8 mouse cellular contexts compared by ENCODE assay signal in genomic region chr19:5692086-5692912, GRCm38 (mm10). TPM values are rescaled to one million over a fixed set of nuclear protein-coding genes. Genes with fewer than 3 reads are reported as not detected.
DNase-seq lines count a peak whose midpoint lies in the region; ATAC-seq and TF ChIP-seq lines count a peak whose summit lies in the region.

No protein-coding gene starts in this region.

- H3K9me3 ChIP-seq in intestine, postnatal 0 days (ENCODE audit: control insufficient read depth): no peaks in the 10 kb centered on the region
- H3K9me3 ChIP-seq in liver, postnatal 0 days (ENCODE audit: low read length): no peaks in the 10 kb centered on the region

- peaks cover 50% of the 10 kb centered on the region for H3K36me3 ChIP-seq in intestine, postnatal 0 days (ENCODE audit: control insufficient read depth, insufficient read depth)
- H3K36me3 ChIP-seq in liver, postnatal 0 days (replicated peaks; ENCODE audit: insufficient read depth, low read length): peaks cover 29% of the 10 kb centered on the region

- no peak for TF ChIP-seq EP300 in liver, postnatal 0 days (IDR thresholded peaks at IDR 0.05; ENCODE audit: low read depth)

- peaks cover 14% of the 10 kb centered on the region for H3K4me1 ChIP-seq in intestine, postnatal 0 days (replicated peaks; ENCODE audit: control insufficient read depth, insufficient read depth, low read length)
- H3K4me1 ChIP-seq in liver, postnatal 0 days (ENCODE audit: insufficient read depth): peaks cover 42% of the 10 kb centered on the region
- H3K4me1 ChIP-seq in olfactory bulb, adult 2 months (ENCODE audit: control insufficient read depth, insufficient read depth, low read length): peaks cover 44% of the 10 kb centered on the region

- intact Hi-C loops in gastrocnemius, postnatal 14 days (cut with DNase I; ENCODE audit: low total_unique reads): no loop called here
- intact Hi-C loops in left cerebral cortex, postnatal 36 days (cut with DNase I): no loop called here

- 60% methylated on average over 10 of the region's 10 CpGs for WGBS in intestine, postnatal 0 days
- 38% methylated on average over 10 of the region's 10 CpGs for WGBS in liver, postnatal 0 days (ENCODE audit: insufficient replicate concordance)
- 32% methylated on average over 10 of the region's 10 CpGs for WGBS in olfactory bulb, adult 2 months

- TF ChIP-seq POLR2A in olfactory bulb, adult 2 months (IDR thresholded peaks at IDR 0.05; ENCODE audit: insufficient read depth, low read depth, low read length): no peak

- H3K9ac ChIP-seq in intestine, postnatal 0 days (ENCODE audit: low read depth, low read length): peak overlapping the region; percentile 86; the same call in 1 of the 2 replicates
- peak overlapping the region; percentile 76 for H3K9ac ChIP-seq in liver, postnatal 0 days (replicated peaks)

- H3K4me3 ChIP-seq in intestine, postnatal 0 days (ENCODE audit: low read depth, low read length): peak overlapping the region; percentile 84
- peak overlapping the region; percentile 91 for H3K4me3 ChIP-seq in liver, postnatal 0 days (ENCODE audit: low read depth, low read length)
- H3K4me3 ChIP-seq in olfactory bulb, adult 2 months (ENCODE audit: insufficient read depth, low read depth, low read length): peak overlapping the region; percentile 22

- H3K27me3 ChIP-seq in intestine, postnatal 0 days (replicated peaks; ENCODE audit: control insufficient read depth, insufficient read depth, low read length): no peaks in the 10 kb centered on the region
- no peaks in the 10 kb centered on the region for H3K27me3 ChIP-seq in liver, postnatal 0 days (ENCODE audit: insufficient read depth, low read length)

- peak; percentile 72 for DNase-seq in gastrocnemius, postnatal 14 days
- DNase-seq in gastrocnemius, adult 8-10 months (ENCODE audit: low spot score in 2 of 2): no peak
- peak; percentile 99 for DNase-seq in heart, adult 11 months
- DNase-seq in liver, postnatal 0 days: peak; percentile 42
- DNase-seq in right cerebral cortex, adult 18-20 months: no peak
- no peak for DNase-seq in left cerebral cortex, postnatal 36 days (ENCODE audit: low spot score in 2 of 2)

- no peak for TF ChIP-seq CTCF in intestine, postnatal 0 days (IDR thresholded peaks at IDR 0.05; ENCODE audit: low read depth)
- no peak for TF ChIP-seq CTCF in liver, postnatal 0 days (IDR thresholded peaks at IDR 0.05; ENCODE audit: low read depth)
- TF ChIP-seq CTCF in olfactory bulb, adult 2 months (IDR thresholded peaks at IDR 0.05; ENCODE audit: insufficient read depth, low read depth, low read length): no peak

- ATAC-seq in intestine, postnatal 0 days: no peak
- no peak for ATAC-seq in liver, postnatal 0 days

- H3K4me2 ChIP-seq in intestine, postnatal 0 days (replicated peaks; ENCODE audit: low read depth): peak overlapping the region; percentile 99
- H3K4me2 ChIP-seq in liver, postnatal 0 days (ENCODE audit: low read depth, low read length): peak overlapping the region; percentile 100

- H3K27ac ChIP-seq in intestine, postnatal 0 days (ENCODE audit: low read depth, low read length): peak overlapping the region; percentile 62
- peak overlapping the region; percentile 97 for H3K27ac ChIP-seq in liver, postnatal 0 days (ENCODE audit: low read depth)
- peak overlapping the region; percentile 49 for H3K27ac ChIP-seq in olfactory bulb, adult 2 months (ENCODE audit: insufficient read depth, low read depth, low read length)

RNA-seq across cellular contexts. Expression of gene Pcnx3, which starts 3.6 kb away (rescaled TPM):
- total RNA-seq in gastrocnemius, postnatal 14 days (2021): 10 to 100 TPM; 15.3 to 17.6 TPM
- 10 to 100 TPM; 11.8 to 15.2 (median 13.7) TPM for total RNA-seq in gastrocnemius, adult 8-10 months (2022)
- polyA plus RNA-seq in intestine, postnatal 0 days (2015; fragmentation: Nextera tagmentation; extraction: Ambion mirVana): 9.3 and 12.7 TPM in 2 replicates
- 5.2 and 5.6 TPM in 2 replicates for polyA plus RNA-seq in liver, postnatal 0 days (2015; fragmentation: Nextera tagmentation; extraction: Ambion mirVana)
- polyA plus RNA-seq in olfactory bulb, adult 2 months (2012; ENCODE audit: insufficient read depth, insufficient read length, low replicate concordance, missing spikeins): not detected in 2 replicates
- 10 to 100 TPM; 66.1 to 83.1 TPM for total RNA-seq in left cerebral cortex, postnatal 36 days (2021)

RNA-seq across cellular contexts. Expression of gene Map3k11, which starts 3.8 kb away (rescaled TPM):
- total RNA-seq in gastrocnemius, postnatal 14 days (2021): 10 to 100 TPM; 16.7 TPM
- 1 to 10 TPM; 7.1 to 8.7 (median 8.1) TPM for total RNA-seq in gastrocnemius, adult 8-10 months (2022)
- 29.4 and 29.7 TPM in 2 replicates for polyA plus RNA-seq in intestine, postnatal 0 days (2015; fragmentation: Nextera tagmentation; extraction: Ambion mirVana)
- 10.4 and 12.5 TPM in 2 replicates for polyA plus RNA-seq in liver, postnatal 0 days (2015; fragmentation: Nextera tagmentation; extraction: Ambion mirVana)
- not detected in 2 replicates for polyA plus RNA-seq in olfactory bulb, adult 2 months (2012; ENCODE audit: insufficient read depth, insufficient read length, low replicate concordance, missing spikeins)
- 10 to 100 TPM; 17.3 to 19.2 TPM for total RNA-seq in left cerebral cortex, postnatal 36 days (2021)

RNA-seq across cellular contexts. Expression of gene Kcnk7, which starts 11.9 kb away (rescaled TPM):
- not detected for total RNA-seq in gastrocnemius, postnatal 14 days (2021)
- not detected for total RNA-seq in gastrocnemius, adult 8-10 months (2022)
- 0.12 and 0.21 TPM in 2 replicates for polyA plus RNA-seq in intestine, postnatal 0 days (2015; fragmentation: Nextera tagmentation; extraction: Ambion mirVana)
- polyA plus RNA-seq in liver, postnatal 0 days (2015; fragmentation: Nextera tagmentation; extraction: Ambion mirVana): 0.17 and 0.18 TPM in 2 replicates
- not detected in 2 replicates for polyA plus RNA-seq in olfactory bulb, adult 2 months (2012; ENCODE audit: insufficient read depth, insufficient read length, low replicate concordance, missing spikeins)
- not detected for total RNA-seq in left cerebral cortex, postnatal 36 days (2021)

RNA-seq across cellular contexts. Expression of gene Sipa1, which starts 28.8 kb away (rescaled TPM):
- total RNA-seq in gastrocnemius, postnatal 14 days (2021): 10 to 100 TPM; 19.3 to 22.4 TPM
- total RNA-seq in gastrocnemius, adult 8-10 months (2022): 1 to 10 TPM; 2.1 to 6.9 (median 6.3) TPM
- polyA plus RNA-seq in intestine, postnatal 0 days (2015; fragmentation: Nextera tagmentation; extraction: Ambion mirVana): 8.2 and 9.8 TPM in 2 replicates
- 14.1 and 15.3 TPM in 2 replicates for polyA plus RNA-seq in liver, postnatal 0 days (2015; fragmentation: Nextera tagmentation; extraction: Ambion mirVana)
- not detected in 2 replicates for polyA plus RNA-seq in olfactory bulb, adult 2 months (2012; ENCODE audit: insufficient read depth, insufficient read length, low replicate concordance, missing spikeins)
- total RNA-seq in left cerebral cortex, postnatal 36 days (2021): 10 to 100 TPM; 14.0 to 22.8 TPM

RNA-seq across cellular contexts. Expression of gene Ehbp1l1, which starts 33.8 kb away (rescaled TPM):
- 100 to 1,000 TPM; 246 to 269 TPM for total RNA-seq in gastrocnemius, postnatal 14 days (2021)
- 100 to 1,000 TPM; 195 to 259 (median 242) TPM for total RNA-seq in gastrocnemius, adult 8-10 months (2022)
- 49.8 and 51.0 TPM in 2 replicates for polyA plus RNA-seq in intestine, postnatal 0 days (2015; fragmentation: Nextera tagmentation; extraction: Ambion mirVana)
- polyA plus RNA-seq in liver, postnatal 0 days (2015; fragmentation: Nextera tagmentation; extraction: Ambion mirVana): 38.5 and 42.5 TPM in 2 replicates
- not detected in 2 replicates for polyA plus RNA-seq in olfactory bulb, adult 2 months (2012; ENCODE audit: insufficient read depth, insufficient read length, low replicate concordance, missing spikeins)
- 10 to 100 TPM; 22.9 to 27.1 TPM for total RNA-seq in left cerebral cortex, postnatal 36 days (2021)

Comparison
In these comparisons a context has a peak if more than half of its experiments do, and no peak if none do; other contexts are left out.
1. DNase-seq: peak in gastrocnemius, postnatal 14 days (single experiment), heart, adult 11 months (single experiment) and liver, postnatal 0 days (single experiment); none in gastrocnemius, adult 8-10 months (0 of 2), right cerebral cortex, adult 18-20 months (single experiment) and left cerebral cortex, postnatal 36 days (0 of 2).
2. H3K4me3 ChIP-seq: peak in every context shown above with its lines; median percentile 91 in liver, postnatal 0 days; 84 in intestine, postnatal 0 days; 22 in olfactory bulb, adult 2 months.
3. Peak in every context shown above with its lines, with median percentiles within 50 percentile points of each other: H3K27ac ChIP-seq.